10 mouse cellular contexts compared by ENCODE assay signal in genomic region chr14:118909872-118910271, GRCm38 (mm10). TPM values are rescaled to one million over a fixed set of nuclear protein-coding genes. Genes with fewer than 3 reads are reported as not detected.
DNase-seq lines count a peak whose midpoint lies in the region; ATAC-seq lines count a peak whose summit lies in the region.
"Had no signal": no experiment of that assay in that cellular context is flagged by ENCODE, and none has a peak within 500 bp of the region (broad histone marks: within the 10 kb centered on the region; RNA-seq: fewer than 3 reads in every experiment).

No protein-coding gene starts in this region.

- H3K27me3 ChIP-seq in midbrain, embryonic 13.5 days = no peaks in the 10 kb centered on the region
- no peaks in the 10 kb centered on the region for H3K27me3 ChIP-seq in midbrain, embryonic 16.5 days (ENCODE audit: control insufficient read depth, insufficient read depth, low read depth, low read length)
- H3K27me3 ChIP-seq: hindbrain, embryonic 15.5 days had no signal

- H3K36me3 ChIP-seq in midbrain, embryonic 13.5 days = peaks cover 92% of the 10 kb centered on the region
- peaks cover 27% of the 10 kb centered on the region for H3K36me3 ChIP-seq in midbrain, embryonic 16.5 days (ENCODE audit: control insufficient read depth, insufficient read depth, low read length)

- H3K9me3 ChIP-seq in midbrain, embryonic 13.5 days = no peaks in the 10 kb centered on the region
- no peaks in the 10 kb centered on the region for H3K9me3 ChIP-seq in midbrain, embryonic 16.5 days (replicated peaks; ENCODE audit: control insufficient read depth, low read length, poor library complexity, severe bottlenecking)
- H3K9me3 ChIP-seq: hindbrain, embryonic 15.5 days had no signal

- no peak overlapping the region for H3K4me3 ChIP-seq in midbrain, embryonic 13.5 days (replicated peaks)
- no peak overlapping the region for H3K4me3 ChIP-seq in midbrain, embryonic 16.5 days (ENCODE audit: low read depth, low read length)
- H3K4me3 ChIP-seq: hindbrain, embryonic 15.5 days; left cerebral cortex, adult 2 months had no signal

- no peaks in the 10 kb centered on the region for H3K4me1 ChIP-seq in midbrain, embryonic 13.5 days (replicated peaks)
- H3K4me1 ChIP-seq in midbrain, embryonic 16.5 days (ENCODE audit: control insufficient read depth, insufficient read depth, low read length) = no peaks in the 10 kb centered on the region
- H3K4me1 ChIP-seq: hindbrain, embryonic 15.5 days had no signal

- ATAC-seq in midbrain, embryonic 13.5 days = no peak
- no peak for ATAC-seq in midbrain, embryonic 16.5 days

- 90% methylated on average over 8 of the region's 8 CpGs for WGBS in midbrain, embryonic 13.5 days
- WGBS in midbrain, embryonic 16.5 days = 88% methylated on average over 8 of the region's 8 CpGs

- no peak overlapping the region for H3K9ac ChIP-seq in midbrain, embryonic 13.5 days (replicated peaks)
- no peak overlapping the region for H3K9ac ChIP-seq in midbrain, embryonic 16.5 days (ENCODE audit: low read depth, low read length)
- H3K9ac ChIP-seq: hindbrain, embryonic 15.5 days had no signal

- peak; percentile 19 for DNase-seq in kidney, adult 18-20 months
- DNase-seq in kidney, adult 9 months = no peak
- DNase-seq in embryo, embryonic 10.5 days (ENCODE audit: low spot score) = peak; percentile 40
- peak; percentile 20 to 31 for DNase-seq in heart, postnatal 36 days
- peak; percentile 45 for DNase-seq in lung, postnatal 14 days
- no peak for DNase-seq in layer of hippocampus, adult 9-10 months (ENCODE audit: low spot score)

- H3K27ac ChIP-seq in midbrain, embryonic 13.5 days = no peak overlapping the region
- no peak overlapping the region for H3K27ac ChIP-seq in midbrain, embryonic 16.5 days (ENCODE audit: low read length)
- H3K27ac ChIP-seq: hindbrain, embryonic 15.5 days had no signal

- intact Hi-C loops in heart, postnatal 36 days (cut with DNase I) = loop anchor here (2.0 to 5.0 kb wide), 3 partner anchors 37 to 117 kb away; no protein-coding TSS in a partner anchor

- no peak overlapping the region for H3K4me2 ChIP-seq in midbrain, embryonic 13.5 days (replicated peaks)
- no peak overlapping the region for H3K4me2 ChIP-seq in midbrain, embryonic 16.5 days (ENCODE audit: low read length)
- H3K4me2 ChIP-seq: hindbrain, embryonic 15.5 days had no signal

RNA-seq across cellular contexts. Expression of gene Dzip1, which starts 15.4 kb away (rescaled TPM):
- 1 to 10 TPM; 1.6 to 2.1 TPM for total RNA-seq in heart, postnatal 36 days (2021)
- polyA plus RNA-seq in midbrain, embryonic 13.5 days (2015; fragmentation: Nextera tagmentation; extraction: Ambion mirVana) = 50.8 and 54.1 TPM in 2 replicates
- polyA plus RNA-seq in midbrain, embryonic 16.5 days (2015; fragmentation: Nextera tagmentation; extraction: Ambion mirVana) = 88.3 and 103 TPM in 2 replicates

RNA-seq across cellular contexts. Expression of gene Dnajc3, which starts 27.9 kb away (rescaled TPM):
- total RNA-seq in heart, postnatal 36 days (2021) = 10 to 100 TPM; 26.8 to 34.0 TPM
- polyA plus RNA-seq in midbrain, embryonic 13.5 days (2015; fragmentation: Nextera tagmentation; extraction: Ambion mirVana) = 17.0 and 19.1 TPM in 2 replicates
- 20.2 and 21.3 TPM in 2 replicates for polyA plus RNA-seq in midbrain, embryonic 16.5 days (2015; fragmentation: Nextera tagmentation; extraction: Ambion mirVana)

Comparison
In these comparisons a context has a peak if more than half of its experiments do, and no peak if none do; other contexts are left out.
1. DNase-seq: peak in kidney, adult 18-20 months (single experiment), embryo, embryonic 10.5 days (single experiment), heart, postnatal 36 days (2 of 2) and lung, postnatal 14 days (single experiment); none in kidney, adult 9 months (single experiment) and layer of hippocampus, adult 9-10 months (single experiment).